9 mouse cellular contexts compared by ENCODE assay signal in genomic region chr12:116325545-116325944, GRCm38 (mm10). TPM values are rescaled to one million over a fixed set of nuclear protein-coding genes. Genes with fewer than 3 reads are reported as not detected.
A peak's percentile ranks its signal among the peaks of the same experiment; 100 is the strongest.
DNase-seq lines count a peak whose midpoint lies in the region; TF ChIP-seq lines count a peak whose summit lies in the region.
"Had no signal": no experiment of that assay in that cellular context is flagged by ENCODE, and none has a peak within 500 bp of the region (broad histone marks: within the 10 kb centered on the region; RNA-seq: fewer than 3 reads in every experiment).

No protein-coding gene starts in this region.

- no peak for TF ChIP-seq CTCF in gastrocnemius, adult 2 months (IDR thresholded peaks at IDR 0.05)

- peak overlapping the region; percentile 81 for H3K27ac ChIP-seq in gastrocnemius, adult 2 months

- peak; percentile 47 for DNase-seq in kidney, postnatal 10 days
- no peak for DNase-seq in kidney, adult 8-10 months
- DNase-seq in gastrocnemius, adult 2 months = peak; percentile 32
- DNase-seq in kidney, postnatal 36 days = peak; percentile 6 to 10
- peak; percentile 24 for DNase-seq in right cerebral cortex, postnatal 25 days
- DNase-seq in cerebellum, adult 18-20 months = no peak
- DNase-seq in embryo, embryonic 11 days = no peak
- no peak for DNase-seq in adrenal gland, adult 18-20 months (ENCODE audit: low spot score in 2 of 2)

- no peak overlapping the region for H3K4me3 ChIP-seq in gastrocnemius, adult 2 months

- intact Hi-C loops in gastrocnemius, adult 2 months (cut with DNase I) = loop anchor here (5.0 kb wide), 1 partner anchor 43 kb away; the partner anchor contains the start of gene Esyt2

RNA-seq across cellular contexts. Expression of gene Esyt2, which starts 44.5 kb away (rescaled TPM):
- 10 to 100 TPM; 28.2 to 28.9 TPM for total RNA-seq in gastrocnemius, adult 2 months (2021)
- 10 to 100 TPM; 50.0 to 54.6 TPM for total RNA-seq in adrenal gland, adult 18-20 months (2021)

RNA-seq across cellular contexts. Expression of gene Gm11027, which starts 50.4 kb away (rescaled TPM):
- total RNA-seq in gastrocnemius, adult 2 months (2021) = not detected
- not detected for total RNA-seq in adrenal gland, adult 18-20 months (2021)
- total RNA-seq: MEL had no signal

Comparison
In these comparisons a context has a peak if more than half of its experiments do, and no peak if none do; other contexts are left out.
1. DNase-seq: peak in kidney, postnatal 10 days (single experiment), gastrocnemius, adult 2 months (single experiment), kidney, postnatal 36 days (2 of 2) and right cerebral cortex, postnatal 25 days (single experiment); none in kidney, adult 8-10 months (0 of 2), cerebellum, adult 18-20 months (0 of 2), embryo, embryonic 11 days (single experiment) and adrenal gland, adult 18-20 months (0 of 2).